Mouse (Mus musculus) MEL (cell line): ENCODE results near the gene Nt5dc2. TPM values are rescaled to one million over a fixed set of nuclear protein-coding genes. Genes with fewer than 3 reads are reported as not detected.

ENCODE experiments used
- DNase-seq: peaks from one replicate; pipeline ENCODE4 v3.0.0; 2011; ENCODE audit warnings: low read depth, low spot score
- H3K27ac ChIP-seq: 2 replicates; pipeline ENCODE4 v1.5.1; 2012; ENCODE audit warnings: low read depth, mild to moderate bottlenecking, control low read depth, low read length, moderate library complexity; ENCODE audit not compliant: control insufficient read depth
- H3K27me3 ChIP-seq, 2 experiments: fragments of 150-350 bp in 1 of 2; sonication (generic) in 1 of 2; 2 replicates each; pipeline ENCODE4 v1.6.1; 2012; ENCODE audit warnings: low read length in 2 of 2, mild to moderate bottlenecking in 2 of 2, improper control_type of control experiment in 1 of 2, moderate library complexity in 1 of 2; ENCODE audit not compliant: insufficient read depth in 2 of 2, control insufficient read depth in 1 of 2
- H3K36me3 ChIP-seq, 2 experiments: 2 replicates each; pipeline ENCODE4 v1.6.1; 2012 to 2014; ENCODE audit warnings: low read length in 2 of 2, improper control_type of control experiment in 1 of 2, inconsistent platforms in 1 of 2, mild to moderate bottlenecking in 1 of 2; ENCODE audit not compliant: insufficient read depth in 2 of 2, control insufficient read depth in 1 of 2
- H3K4me1 ChIP-seq, 2 experiments: fragments of 150-350 bp in 1 of 2; sonication (generic) in 1 of 2; 2 replicates each; pipeline ENCODE4 v1.6.1; 2012; ENCODE audit warnings: low read length in 2 of 2, improper control_type of control experiment in 1 of 2, mild to moderate bottlenecking in 1 of 2; ENCODE audit not compliant: insufficient read depth in 2 of 2, control insufficient read depth in 1 of 2
- H3K4me3 ChIP-seq, 2 experiments: fragments of 150-350 bp in 1 of 2; sonication (generic) in 1 of 2; 2 replicates each; pipeline ENCODE4 v1.5.1; 2012; ENCODE audit warnings: low read depth in 2 of 2, low read length in 2 of 2, mild to moderate bottlenecking in 2 of 2, moderate library complexity in 2 of 2, control low read depth in 1 of 2, improper control_type of control experiment in 1 of 2; ENCODE audit not compliant: control insufficient read depth in 1 of 2, insufficient read depth in 1 of 2
- H3K79me2 ChIP-seq: 2 replicates; pipeline ENCODE4 v1.6.1; 2012; ENCODE audit warnings: mild to moderate bottlenecking, low read length, moderate library complexity; ENCODE audit not compliant: control insufficient read depth, poor library complexity, insufficient read depth
- H3K9ac ChIP-seq: 2 replicates; pipeline ENCODE4 v1.6.1; 2012; ENCODE audit warnings: low read depth, mild to moderate bottlenecking, control low read depth, low read length, moderate library complexity; ENCODE audit not compliant: control insufficient read depth, poor library complexity, severe bottlenecking
- H3K9me3 ChIP-seq: fragments of 150-350 bp; sonication (generic); replicated peaks from 2 replicates; pipeline ENCODE4 v1.6.1; 2012; ENCODE audit warnings: mild to moderate bottlenecking, low read length, improper control_type of control experiment, moderate library complexity; ENCODE audit not compliant: insufficient read depth
- BHLHE40 ChIP-seq: IDR thresholded peaks from 2 replicates; pipeline ENCODE4 v1.6.1; 2012; ENCODE audit warnings: low read depth, mild to moderate bottlenecking, inconsistent platforms, low read length, improper control_type of control experiment, borderline replicate concordance
- CHD1 ChIP-seq: IDR thresholded peaks from 2 replicates; pipeline ENCODE4 v1.6.1; 2012; ENCODE audit warnings: low read depth, mild to moderate bottlenecking, inconsistent platforms, low read length, improper control_type of control experiment
- CHD2 ChIP-seq: IDR thresholded peaks from 2 replicates; pipeline ENCODE4 v1.6.1; 2011; ENCODE audit warnings: low read length, improper control_type of control experiment
- CTCF ChIP-seq, 3 experiments: IDR thresholded peaks in 2 of 3; conservative IDR thresholded peaks in 1 of 3; 2 replicates each; pipeline ENCODE4 v1.5.1; 2011 to 2012; ENCODE audit warnings: low read length in 3 of 3, low read depth in 2 of 3, mild to moderate bottlenecking in 2 of 3, improper control_type of control experiment in 1 of 3, inconsistent platforms in 1 of 3, mixed read lengths in 1 of 3, moderate library complexity in 1 of 3; ENCODE audit not compliant: control insufficient read depth in 1 of 3, insufficient read depth in 1 of 3, poor library complexity in 1 of 3, severe bottlenecking in 1 of 3
- ELF1 ChIP-seq: IDR thresholded peaks from 2 replicates; pipeline ENCODE4 v1.6.1; 2014; ENCODE audit warnings: low read depth, mild to moderate bottlenecking, inconsistent platforms, low read length, improper control_type of control experiment, moderate library complexity
- GABPA ChIP-seq: IDR thresholded peaks from 2 replicates; pipeline ENCODE4 v1.6.1; 2012; ENCODE audit warnings: low read depth, mild to moderate bottlenecking, inconsistent platforms, low read length, improper control_type of control experiment, moderate library complexity
- GATA1 ChIP-seq: IDR thresholded peaks from 2 replicates; pipeline ENCODE4 v1.6.1; 2011; ENCODE audit warnings: low read depth, low read length, improper control_type of control experiment
- MAFK ChIP-seq: IDR thresholded peaks from 2 replicates; pipeline ENCODE4 v1.6.1; 2011; ENCODE audit warnings: low read depth, mild to moderate bottlenecking, low read length, improper control_type of control experiment, borderline replicate concordance
- MAX ChIP-seq: IDR thresholded peaks from 2 replicates; pipeline ENCODE4 v1.6.1; 2011; ENCODE audit warnings: low read length, improper control_type of control experiment
- MAZ ChIP-seq: IDR thresholded peaks from 2 replicates; pipeline ENCODE4 v1.6.1; 2012; ENCODE audit warnings: low read depth, mild to moderate bottlenecking, inconsistent platforms, low read length, improper control_type of control experiment
- MYC ChIP-seq: IDR thresholded peaks from 2 replicates; pipeline ENCODE4 v1.6.1; 2011; ENCODE audit warnings: low read depth, mild to moderate bottlenecking, low read length, improper control_type of control experiment, moderate library complexity
- SMC3 ChIP-seq: IDR thresholded peaks from 2 replicates; pipeline ENCODE4 v1.6.1; 2011; ENCODE audit warnings: low read depth, low read length, improper control_type of control experiment
- TAL1 ChIP-seq: IDR thresholded peaks from 2 replicates; pipeline ENCODE4 v1.6.1; 2012; ENCODE audit warnings: mild to moderate bottlenecking, inconsistent platforms, low read length, moderate library complexity, mixed read lengths
- TBP ChIP-seq: IDR thresholded peaks from 2 replicates; pipeline ENCODE4 v1.8.0; 2011; ENCODE audit warnings: low read depth, low read length, improper control_type of control experiment
- TCF12 ChIP-seq: IDR thresholded peaks from 2 replicates; pipeline ENCODE4 v1.6.1; 2014; ENCODE audit warnings: low read depth, mild to moderate bottlenecking, inconsistent platforms, low read length, improper control_type of control experiment, moderate library complexity
- USF1 ChIP-seq: IDR thresholded peaks from 2 replicates; pipeline ENCODE4 v1.6.1; 2014; ENCODE audit warnings: low read depth, mild to moderate bottlenecking, inconsistent platforms, low read length, improper control_type of control experiment, moderate library complexity
- polyA plus RNA-seq, 2 experiments: library from polyadenylated mRNA; stranded (reverse) in 1 of 2; unstranded in 1 of 2; fragments of >175 nt in 1 of 2; fragments of >200 nt in 1 of 2; gene quantifications; 2 replicates each; pipeline versions ENCODE4 v1.2.1 to v1.2.4; 2012; ENCODE audit warnings: low replicate concordance in 2 of 2, low read depth in 1 of 2; ENCODE audit not compliant: insufficient read length in 2 of 2, insufficient read depth in 1 of 2, missing spikeins in 1 of 2
- total RNA-seq: library from RNA; depleted of rRNA; stranded (reverse); fragments of 300-350 nt; gene quantifications from 2 replicates; pipeline ENCODE4 v1.2.3, GENCODE M21; 2012

Nt5dc2 gene
- total and polyA plus RNA-seq, 3 experiments, result 168 to 349 (median 291) TPM

- H3K36me3 ChIP-seq, result peaks cover 0 to 6% of the 10 kb centered on the region in 2 experiments; a peak in 2 of 4 replicates
- TF ChIP-seq ELF1 (no peak), TBP (no peak), TAL1 (no peak), MAX (no peak), GATA1 (no peak), MYC (no peak), USF1 (no peak), MAZ (no peak), CTCF (IDR thresholded peaks at IDR 0.05 in 2 of 3, conservative IDR thresholded peaks at IDR 0.05 in 1 of 3; ENCODE audit: control insufficient read depth in 1 of 3, insufficient read depth in 1 of 3, low read depth in 2 of 3, low read length in 3 of 3, poor library complexity in 1 of 3, severe bottlenecking in 1 of 3) (no peak), BHLHE40 (no peak), CHD2 (no peak), GABPA (no peak)
- DNase-seq, result no peak
- H3K4me3 ChIP-seq, result no peak overlapping the region
- H3K27ac ChIP-seq, result no peak overlapping the region
- no peaks in the 10 kb centered on the region for H3K9me3 ChIP-seq
- H3K4me1 ChIP-seq, result no peaks in the 10 kb centered on the region
- H3K9ac ChIP-seq, result no peak overlapping the region
- no peaks in the 10 kb centered on the region for H3K27me3 ChIP-seq
- no peaks in the 10 kb centered on the region for H3K79me2 ChIP-seq
Measured at GRCm38 (mm10) chr14:31179677-31180365, 49.0 kb downstream of the Nt5dc2 start.

GRCm38 (mm10) chr14:31181512-31181911 is 50.7 kb downstream of the Nt5dc2 start:
- H3K36me3 ChIP-seq, result peaks cover 0 to 9% of the 10 kb centered on the region in 2 experiments; a peak in 2 of 4 replicates
- no peaks in the 10 kb centered on the region for H3K27me3 ChIP-seq
- no peaks in the 10 kb centered on the region for H3K4me1 ChIP-seq
- TF ChIP-seq CHD1 (no peak), ELF1 (no peak), TCF12 (no peak), TAL1 (no peak), SMC3 (no peak), MAFK (no peak), MAZ (no peak), BHLHE40 (no peak)
- no peak for DNase-seq
- no peak overlapping the region for H3K4me3 ChIP-seq
- no peaks in the 10 kb centered on the region for H3K79me2 ChIP-seq
- no peaks in the 10 kb centered on the region for H3K9me3 ChIP-seq
- H3K9ac ChIP-seq, result no peak overlapping the region
- no peak overlapping the region for H3K27ac ChIP-seq
